Mouse (Mus musculus) forebrain, embryonic 14.5 days (tissue): ENCODE results near the gene Habp4. TPM values are rescaled to one million over a fixed set of nuclear protein-coding genes. Genes with fewer than 3 reads are reported as not detected.

Experiments
- ATAC-seq: fragments of 200-750 bp; cut with Nextera tagmentation; 2 replicates; pipeline ENCODE4 v1.8.0; 2017; ENCODE audit warnings: mild to moderate bottlenecking, moderate library complexity
- DNase-seq: peaks from one replicate; pipeline ENCODE4 v3.0.0-alpha.2; 2015; ENCODE audit warnings: low spot score
- H3K27ac ChIP-seq: fragments of 300-500 bp; sonication (generic); 2 replicates; pipeline ENCODE4 v1.5.1; 2014; ENCODE audit warnings: low read depth, mild to moderate bottlenecking, control low read depth, low read length, moderate library complexity
- H3K27me3 ChIP-seq: fragments of 300-500 bp; sonication (generic); replicated peaks from 2 replicates; pipeline ENCODE4 v1.6.1; 2014; ENCODE audit warnings: low read length, control low read depth, mixed read lengths; ENCODE audit not compliant: control insufficient read depth, insufficient read depth
- H3K36me3 ChIP-seq: fragments of 300-500 bp; sonication (generic); 2 replicates; pipeline ENCODE4 v1.6.1; 2014; ENCODE audit warnings: low read length, control low read depth; ENCODE audit not compliant: control insufficient read depth, insufficient read depth
- H3K4me1 ChIP-seq: fragments of 300-500 bp; sonication (generic); 2 replicates; pipeline ENCODE4 v1.6.1; 2014; ENCODE audit warnings: antibody characterized with exemption, low read length, control low read depth; ENCODE audit not compliant: control insufficient read depth, insufficient read depth
- H3K4me2 ChIP-seq: fragments of 300-500 bp; sonication (generic); 2 replicates; pipeline ENCODE4 v1.6.1; 2014; ENCODE audit warnings: mild to moderate bottlenecking, control low read depth, low read length
- H3K4me3 ChIP-seq: fragments of 300-500 bp; sonication (generic); 2 replicates; pipeline ENCODE4 v1.5.1; 2014; ENCODE audit warnings: low read depth, low read length, control low read depth
- H3K9ac ChIP-seq: fragments of 300-500 bp; sonication (generic); 2 replicates; pipeline ENCODE4 v1.6.1; 2014; ENCODE audit warnings: mild to moderate bottlenecking, low read length, control low read depth, moderate library complexity
- H3K9me3 ChIP-seq: fragments of 300-500 bp; sonication (generic); replicated peaks from 2 replicates; pipeline ENCODE4 v1.6.1; 2016; ENCODE audit warnings: low read length, control low read depth, mixed read lengths; ENCODE audit not compliant: control insufficient read depth
- WGBS: fragments of 180-500 bp; shearing (Covaris S2); extraction: QIAGEN DNeasy Blood & Tissue Kit; methylation state at CpG from one replicate; pipeline ENCODE4 v1.1.7; 2014; 5-methylcytosine and 5-hydroxymethylcytosine counted together
- polyA plus RNA-seq: library from polyadenylated mRNA; unstranded; fragments of >200 nt; fragmentation: Nextera tagmentation; extraction: Ambion mirVana; gene quantifications from 2 replicates; pipeline ENCODE4 v1.2.1, GENCODE M21; 2014

Habp4 gene
- polyA plus RNA-seq, 1 experiment from 2014 or later = 17.5 TPM

GRCm38 (mm10) chr13:64161916-64162611 lies 440 bp downstream of the Habp4 start:
- peaks cover 10% of the 10 kb centered on the region for H3K4me1 ChIP-seq
- no peak; the same call in 1 of the 2 replicates for ATAC-seq
- H3K36me3 ChIP-seq = no peaks in the 10 kb centered on the region
- H3K27me3 ChIP-seq = 0 out of 2 replicates have a peak, but pooled peaks cover 3% of the 10 kb centered on the region
- H3K9ac ChIP-seq = peak overlapping the region; percentile 82
- no peak for DNase-seq
- H3K9me3 ChIP-seq = no peaks in the 10 kb centered on the region
- peak overlapping the region; percentile 63; the same call in 1 of the 2 replicates for H3K27ac ChIP-seq
- under 1% methylated on average over 70 of the region's 71 CpGs for WGBS
- H3K4me2 ChIP-seq = peak overlapping the region; percentile 97
- peak overlapping the region; percentile 74 for H3K4me3 ChIP-seq

GRCm38 (mm10) chr13:64162626-64163025 lies 1.0 kb downstream of the Habp4 start:
- Histone ChIP-seq H3K36me3 (no peaks in the 10 kb centered on the region), H3K4me1 (peaks cover 10% of the 10 kb centered on the region), H3K27ac (no peak overlapping the region), H3K9ac (peak overlapping the region; percentile 82), H3K9me3 (no peaks in the 10 kb centered on the region), H3K27me3 (0 out of 2 replicates have a peak, but pooled peaks cover 3% of the 10 kb centered on the region), H3K4me3 (peak overlapping the region; percentile 74), H3K4me2 (peak overlapping the region; percentile 97)
- peak; percentile 31 for DNase-seq
- no peak for ATAC-seq
- WGBS = under 1% methylated on average over 14 of the region's 14 CpGs

- peaks cover 10% of the 10 kb centered on the region for H3K4me1 ChIP-seq
Measured at GRCm38 (mm10) chr13:64163147-64163715, 1.6 kb downstream of the Habp4 start.

GRCm38 (mm10) chr13:64169746-64170145 lies 8.1 kb downstream of the Habp4 start:
- DNase-seq = no peak
- peaks cover 35% of the 10 kb centered on the region for H3K9me3 ChIP-seq
- no peak overlapping the region for H3K9ac ChIP-seq
- H3K27me3 ChIP-seq = no peaks in the 10 kb centered on the region
- no peak for ATAC-seq
- no peak overlapping the region for H3K4me3 ChIP-seq
- no peak overlapping the region for H3K27ac ChIP-seq
- H3K36me3 ChIP-seq = peaks cover 3% of the 10 kb centered on the region; the same call in 1 of the 2 replicates
- H3K4me2 ChIP-seq = no peak overlapping the region
- 97% methylated on average over 25 of the region's 25 CpGs for WGBS
- no peaks in the 10 kb centered on the region for H3K4me1 ChIP-seq

More at GRCm38 (mm10) chr13:64163147-64163715, 1.6 kb downstream of the Habp4 start:
- peak overlapping the region; percentile 82; the same call in 1 of the 2 replicates for H3K9ac ChIP-seq
- ATAC-seq (no peak), DNase-seq (no peak)
- WGBS = 24% methylated on average over 13 of the region's 13 CpGs
- no peaks in the 10 kb centered on the region for H3K36me3 ChIP-seq
- H3K27me3 ChIP-seq = 0 out of 2 replicates have a peak, but pooled peaks cover 3% of the 10 kb centered on the region
- H3K4me3 ChIP-seq = peak overlapping the region; percentile 74
- H3K4me2 ChIP-seq = peak overlapping the region; percentile 97
- H3K9me3 ChIP-seq = peaks cover under 1% of the 10 kb centered on the region; the same call in 1 of the 2 replicates
- H3K27ac ChIP-seq = no peak overlapping the region

GRCm38 (mm10) chr13:64178000-64178399 lies 16.4 kb downstream of the Habp4 start:
- no peak for DNase-seq
- no peak for ATAC-seq
- H3K4me1 ChIP-seq = no peaks in the 10 kb centered on the region
- H3K4me3 ChIP-seq = no peak overlapping the region
- 0 out of 2 replicates have a peak, but pooled peaks cover 11% of the 10 kb centered on the region for H3K36me3 ChIP-seq
- no peaks in the 10 kb centered on the region for H3K9me3 ChIP-seq
- no peak overlapping the region for H3K9ac ChIP-seq
- H3K27me3 ChIP-seq = no peaks in the 10 kb centered on the region
- 81% methylated on average over 7 of the region's 7 CpGs for WGBS
- no peak overlapping the region for H3K27ac ChIP-seq
- H3K4me2 ChIP-seq = no peak overlapping the region

- Histone ChIP-seq H3K9ac (no peak overlapping the region), H3K4me3 (no peak overlapping the region), H3K4me2 (no peak overlapping the region), H3K4me1 (no peaks in the 10 kb centered on the region), H3K36me3 (0 out of 2 replicates have a peak, but pooled peaks cover 11% of the 10 kb centered on the region), H3K27me3 (no peaks in the 10 kb centered on the region), H3K9me3 (no peaks in the 10 kb centered on the region), H3K27ac (no peak overlapping the region)
- ATAC-seq (no peak), DNase-seq (no peak)
- WGBS = 64% methylated on average over 13 of the region's 13 CpGs
Measured at GRCm38 (mm10) chr13:64178746-64179652, 17.4 kb downstream of the Habp4 start.

GRCm38 (mm10) chr13:64180300-64180699 lies 18.7 kb downstream of the Habp4 start:
- Histone ChIP-seq H3K27me3 (no peaks in the 10 kb centered on the region), H3K9me3 (no peaks in the 10 kb centered on the region), H3K4me2 (no peak overlapping the region), H3K4me3 (no peak overlapping the region), H3K27ac (no peak overlapping the region), H3K9ac (no peak overlapping the region), H3K36me3 (0 out of 2 replicates have a peak, but pooled peaks cover 11% of the 10 kb centered on the region), H3K4me1 (no peaks in the 10 kb centered on the region)
- DNase-seq (no peak), ATAC-seq (no peak)
- WGBS = 94% methylated on average over 4 of the region's 4 CpGs

- peak; percentile 52 for DNase-seq
Measured at GRCm38 (mm10) chr13:64180888-64181287, 19.3 kb downstream of the Habp4 start.

More at GRCm38 (mm10) chr13:64180888-64181287, 19.3 kb downstream of the Habp4 start:
- Histone ChIP-seq H3K27ac (no peak overlapping the region), H3K9ac (no peak overlapping the region), H3K9me3 (no peaks in the 10 kb centered on the region), H3K4me1 (no peaks in the 10 kb centered on the region), H3K27me3 (no peaks in the 10 kb centered on the region), H3K4me3 (no peak overlapping the region), H3K36me3 (0 out of 2 replicates have a peak, but pooled peaks cover 11% of the 10 kb centered on the region), H3K4me2 (no peak overlapping the region)
- no peak for ATAC-seq
- 92% methylated on average over 3 of the region's 3 CpGs for WGBS
